Mouse (Mus musculus) C2C12 (cell line): Measurements from ENCODE around the gene Hnrnpa2b1. TPM values are rescaled to one million over a fixed set of nuclear protein-coding genes. Genes with fewer than 3 reads are reported as not detected.

Experiments
- H3K27me3 ChIP-seq: one replicate; pipeline ENCODE4 v1.6.1; 2011; ENCODE audit not compliant: control insufficient read depth, insufficient read depth, insufficient read length
- H3K36me3 ChIP-seq: one replicate; pipeline ENCODE4 v1.6.1; 2011; ENCODE audit not compliant: control insufficient read depth, insufficient read depth
- H3K4me3 ChIP-seq: one replicate; pipeline ENCODE4 v1.5.1; 2011; ENCODE audit warnings: mild to moderate bottlenecking, control low read depth; ENCODE audit not compliant: poor library complexity, insufficient read depth, severe bottlenecking
- H3K79me2 ChIP-seq: one replicate; pipeline ENCODE4 v1.6.1; 2011; ENCODE audit not compliant: control insufficient read depth, insufficient read depth
- H3K79me3 ChIP-seq: one replicate; pipeline ENCODE4 v1.6.1; 2011; ENCODE audit warnings: low read depth, control low read depth
- H3ac ChIP-seq: one replicate; pipeline ENCODE3; 2011; ENCODE audit warnings: low read depth; ENCODE audit not compliant: control insufficient read depth, insufficient read length
- CEBPB ChIP-seq: IDR thresholded peaks from one replicate; pipeline ENCODE4 v1.6.1; 2011; ENCODE audit warnings: low read depth, mild to moderate bottlenecking, control low read depth, moderate library complexity
- CTCF ChIP-seq: IDR thresholded peaks from one replicate; pipeline ENCODE4 v1.5.1; 2011; ENCODE audit not compliant: control insufficient read depth, insufficient read depth, insufficient read length
- FOSL1 ChIP-seq: IDR thresholded peaks from one replicate; pipeline ENCODE4 v1.8.0; 2011; ENCODE audit warnings: mild to moderate bottlenecking, low read length; ENCODE audit not compliant: poor library complexity, insufficient read depth, severe bottlenecking
- MAX ChIP-seq: IDR thresholded peaks from one replicate; pipeline ENCODE4 v1.6.1; 2011; ENCODE audit warnings: mild to moderate bottlenecking, control low read depth
- MYOD1 ChIP-seq: IDR thresholded peaks from one replicate; pipeline ENCODE4 v1.6.1; 2011; ENCODE audit warnings: low read depth; ENCODE audit not compliant: control insufficient read depth, insufficient read length
- MYOG ChIP-seq: IDR thresholded peaks from one replicate; pipeline ENCODE4 v1.6.1; 2011; ENCODE audit not compliant: control insufficient read depth, insufficient read length; ENCODE audit errors: extremely low read depth
- USF1 ChIP-seq: IDR thresholded peaks from one replicate; pipeline ENCODE4 v1.6.1; 2011; ENCODE audit warnings: low read depth, mild to moderate bottlenecking, control low read depth, moderate library complexity
- polyA plus RNA-seq: library from polyadenylated mRNA; unstranded; fragments of >200 nt; fragmentation: generic; extraction: Trizol; gene quantifications from one replicate; pipeline ENCODE4 v1.2.1, GENCODE M21; 2012; ENCODE audit warnings: missing spikeins

Gene Hnrnpa2b1
- polyA plus RNA-seq, 1 experiment = 459 TPM

DNA sequence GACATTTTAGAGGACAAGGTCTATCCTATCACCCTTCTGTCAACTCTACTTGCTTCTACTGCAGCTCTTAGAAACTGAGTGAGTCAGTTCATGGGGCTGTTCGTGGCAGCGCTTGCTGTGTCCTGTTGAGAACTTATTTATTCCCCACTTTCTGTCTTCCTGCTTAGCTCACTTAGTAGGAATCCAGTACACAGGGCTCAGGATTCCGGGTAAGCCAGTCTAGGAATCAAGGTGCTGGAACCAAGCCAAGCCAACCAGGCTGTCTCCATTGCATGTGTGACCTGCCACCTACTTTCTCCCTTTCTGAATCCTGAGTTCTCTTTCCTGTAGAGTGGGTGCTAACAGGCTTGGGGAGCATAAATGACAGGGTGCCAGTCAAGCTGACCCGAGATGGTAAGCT is 32.0 kb downstream of the Hnrnpa2b1 start:
- no peak for TF ChIP-seq CTCF
- no peak for TF ChIP-seq CEBPB
- TF ChIP-seq USF1 = no peak
- TF ChIP-seq FOSL1 = no peak
- no peak for TF ChIP-seq MYOD1
- no peak for TF ChIP-seq MYOG
- TF ChIP-seq MAX = no peak
- H3K27me3 ChIP-seq = peaks cover 12% of the 10 kb centered on the region
- H3K79me3 ChIP-seq = no peaks in the 10 kb centered on the region
- H3K36me3 ChIP-seq = no peaks in the 10 kb centered on the region
- no peak overlapping the region for H3K4me3 ChIP-seq
- no peaks in the 10 kb centered on the region for H3K79me2 ChIP-seq
- H3ac ChIP-seq = no peak overlapping the region

- Histone ChIP-seq H3K79me2 (no peaks in the 10 kb centered on the region), H3K79me3 (no peaks in the 10 kb centered on the region), H3K4me3 (no peak overlapping the region), H3K36me3 (no peaks in the 10 kb centered on the region), H3K27me3 (peaks cover 15% of the 10 kb centered on the region), H3ac (no peak overlapping the region)
- TF ChIP-seq CEBPB = no peak
Measured at GRCm38 (mm10) chr6:51434270-51434669, 35.4 kb downstream of the Hnrnpa2b1 start.

DNA sequence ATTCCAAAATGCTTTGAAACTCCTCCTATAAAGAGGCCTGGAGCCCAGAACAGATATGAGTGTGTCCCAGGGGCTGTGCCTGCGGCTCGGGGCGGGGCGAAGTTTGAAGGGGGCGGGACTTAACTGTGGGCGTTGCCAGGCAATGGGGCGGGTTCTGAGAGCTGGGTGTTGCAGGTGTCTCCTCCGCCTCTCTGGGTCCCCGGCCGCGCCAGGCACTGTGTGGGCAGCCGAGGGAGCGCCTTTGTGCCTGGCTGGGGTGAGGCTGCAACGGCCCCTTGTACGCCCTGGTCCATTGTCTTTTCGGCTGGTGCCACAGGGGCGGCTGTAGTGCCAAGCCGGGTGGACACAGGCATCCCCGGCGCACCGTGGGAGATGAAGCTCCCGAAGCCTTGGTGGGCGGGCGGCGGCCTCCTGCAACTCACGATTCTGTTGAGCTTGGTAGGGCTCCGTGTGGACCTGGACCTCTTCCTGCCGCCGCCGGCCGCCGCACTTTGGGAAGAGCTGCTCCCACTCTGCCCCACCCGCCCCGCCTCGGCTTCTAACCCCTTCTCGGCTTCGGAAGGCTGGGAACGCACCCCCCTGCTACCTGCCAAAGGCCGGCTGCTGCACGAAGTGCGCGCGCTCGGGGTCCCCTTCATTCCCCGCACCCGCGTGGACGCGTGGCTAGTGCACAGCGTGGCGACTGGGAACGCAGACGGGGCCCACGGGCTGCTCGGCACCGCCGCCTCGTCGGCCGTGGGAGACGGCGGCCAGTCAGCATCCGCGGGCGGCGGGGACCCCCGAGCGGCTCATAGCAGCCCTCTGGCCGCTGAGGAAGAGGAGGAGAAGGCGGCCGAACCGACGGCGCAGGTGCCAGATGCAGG is 36.9 kb downstream of the Hnrnpa2b1 start, which contains the start of gene Nfe2l3:
Gene Nfe2l3 (plus strand): TSS at position 136 of the 863 bp plus-strand sequence.
- Histone ChIP-seq H3K36me3 (no peaks in the 10 kb centered on the region), H3K4me3 (no peak within 1 kb of the TSS), H3ac (no peak within 1 kb of the TSS), H3K27me3 (peaks cover 15% of the 10 kb centered on the region), H3K79me2 (no peaks in the 10 kb centered on the region), H3K79me3 (no peaks in the 10 kb centered on the region)
- TF ChIP-seq FOSL1 (no peak), MYOG (no peak), CTCF (no peak), MAX (no peak), MYOD1 (no peak), USF1 (no peak), CEBPB (no peak)

DNA sequence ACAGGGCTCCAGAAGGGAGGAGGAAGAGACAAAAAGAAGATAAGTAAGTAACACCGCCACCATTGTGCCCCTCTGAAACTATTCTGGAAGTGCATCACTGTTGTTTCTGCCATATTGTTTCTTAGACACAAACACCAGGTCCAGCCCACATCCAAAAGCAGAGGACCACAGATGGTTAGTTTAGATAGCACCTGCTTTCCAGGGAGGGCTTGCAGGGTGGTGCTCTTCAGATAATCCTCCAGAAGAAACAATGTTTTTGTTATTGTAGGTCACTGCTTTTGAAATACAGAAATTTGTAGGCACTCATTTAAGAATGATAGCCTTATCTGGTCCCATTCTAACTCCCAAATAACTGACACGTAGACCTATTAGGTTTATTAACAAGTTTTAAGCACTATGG is 45.2 kb downstream of the Hnrnpa2b1 start:
- Histone ChIP-seq H3K79me3 (no peaks in the 10 kb centered on the region), H3K27me3 (no peaks in the 10 kb centered on the region), H3K4me3 (no peak overlapping the region), H3K36me3 (no peaks in the 10 kb centered on the region), H3K79me2 (no peaks in the 10 kb centered on the region), H3ac (no peak overlapping the region)
- TF ChIP-seq FOSL1 (no peak), MYOD1 (no peak), MYOG (no peak), CEBPB (no peak), CTCF (no peak), MAX (no peak)

- Histone ChIP-seq H3K36me3 (no peaks in the 10 kb centered on the region), H3ac (no peak overlapping the region), H3K4me3 (no peak overlapping the region), H3K27me3 (peaks cover 2% of the 10 kb centered on the region), H3K79me2 (no peaks in the 10 kb centered on the region), H3K79me3 (no peaks in the 10 kb centered on the region)
- TF ChIP-seq MYOD1 = no peak
- no peak for TF ChIP-seq CEBPB
- TF ChIP-seq MAX = no peak
- TF ChIP-seq FOSL1 = no peak
- no peak for TF ChIP-seq MYOG
- no peak for TF ChIP-seq CTCF
- TF ChIP-seq USF1 = no peak
Measured at GRCm38 (mm10) chr6:51423466-51424122, 46.1 kb downstream of the Hnrnpa2b1 start.
